Mouse (Mus musculus): ENCODE results near the gene Prpsap1.
A peak's percentile ranks its signal among the peaks of the same experiment; 100 is the strongest.

The Prpsap1 gene

DNA sequence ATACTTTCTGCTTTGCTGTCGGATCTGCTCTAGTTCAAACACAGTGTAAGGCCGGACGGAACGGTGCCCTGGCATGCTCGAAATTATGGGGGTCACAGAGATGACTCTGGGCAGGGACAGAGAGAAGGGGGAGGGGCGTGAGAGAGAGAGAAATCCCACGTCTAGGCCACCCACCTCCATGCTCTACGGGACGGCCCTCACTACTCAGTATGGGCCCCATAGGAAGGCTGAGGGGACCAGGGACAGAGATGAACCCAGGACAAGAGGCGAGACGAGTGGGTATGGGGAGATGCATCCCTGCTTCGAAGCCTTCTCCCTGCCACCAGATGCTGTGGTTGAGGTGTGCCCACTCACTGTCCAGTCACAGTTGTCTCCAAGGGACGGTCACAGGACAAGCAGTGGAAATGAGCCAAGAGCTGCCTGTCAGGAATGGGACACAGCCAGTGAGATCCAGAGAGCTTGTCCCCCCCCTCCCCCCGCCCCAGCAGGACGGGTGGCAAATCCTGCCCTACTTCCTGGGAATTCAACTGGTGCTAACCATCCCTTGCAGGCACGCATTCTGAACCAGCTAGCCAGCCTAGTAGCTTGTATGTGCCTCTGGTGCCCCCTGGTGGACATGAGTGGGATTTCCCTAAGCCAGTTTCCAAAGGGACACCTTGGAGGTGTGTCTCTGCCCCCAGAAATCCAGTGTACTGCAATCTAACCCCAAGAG lies 48.2 kb downstream of the Prpsap1 start:
- DNase-seq (ENCODE audit: extremely low read depth, low read depth, low spot score) = no peak

DNA sequence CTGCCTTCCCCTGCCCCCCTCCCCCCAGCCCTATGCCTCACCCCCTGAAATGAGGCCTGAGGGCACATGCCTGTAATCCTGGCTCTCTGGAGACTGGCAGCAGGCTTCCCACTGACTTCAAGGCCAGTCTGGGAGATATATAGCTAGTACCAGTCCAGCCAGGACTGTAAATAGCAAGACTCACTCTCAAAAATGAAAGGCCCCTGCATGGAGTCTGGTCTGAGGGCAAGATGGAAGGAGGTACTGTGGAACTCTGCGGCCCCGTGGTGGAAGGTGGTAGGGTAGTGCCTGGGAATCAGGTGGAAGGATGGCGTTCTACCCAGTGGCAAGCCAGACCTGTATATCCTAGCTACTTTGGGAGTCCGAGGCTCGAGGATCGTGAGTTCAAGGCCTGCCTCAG lies 50.1 kb downstream of the Prpsap1 start:
- DNase-seq (ENCODE audit: extremely low read depth, low read depth, low spot score) = no peak

- no peak for DNase-seq (ENCODE audit: extremely low read depth, low read depth, low spot score)
These were observed 50.7 kb downstream of the Prpsap1 start for GRCm38 (mm10) chr11:116443311-116443710.

- DNase-seq (ENCODE audit: extremely low read depth, low read depth, low spot score) = no peak
These were observed 51.2 kb downstream of the Prpsap1 start for GRCm38 (mm10) chr11:116442867-116443177.

- no peak for DNase-seq (ENCODE audit: extremely low read depth, low read depth, low spot score)
These were observed 51.7 kb downstream of the Prpsap1 start for GRCm38 (mm10) chr11:116442129-116442866.

- no peak for DNase-seq (ENCODE audit: extremely low read depth, low read depth, low spot score)
These were observed 53.5 kb downstream of the Prpsap1 start for GRCm38 (mm10) chr11:116440408-116441068.

DNA sequence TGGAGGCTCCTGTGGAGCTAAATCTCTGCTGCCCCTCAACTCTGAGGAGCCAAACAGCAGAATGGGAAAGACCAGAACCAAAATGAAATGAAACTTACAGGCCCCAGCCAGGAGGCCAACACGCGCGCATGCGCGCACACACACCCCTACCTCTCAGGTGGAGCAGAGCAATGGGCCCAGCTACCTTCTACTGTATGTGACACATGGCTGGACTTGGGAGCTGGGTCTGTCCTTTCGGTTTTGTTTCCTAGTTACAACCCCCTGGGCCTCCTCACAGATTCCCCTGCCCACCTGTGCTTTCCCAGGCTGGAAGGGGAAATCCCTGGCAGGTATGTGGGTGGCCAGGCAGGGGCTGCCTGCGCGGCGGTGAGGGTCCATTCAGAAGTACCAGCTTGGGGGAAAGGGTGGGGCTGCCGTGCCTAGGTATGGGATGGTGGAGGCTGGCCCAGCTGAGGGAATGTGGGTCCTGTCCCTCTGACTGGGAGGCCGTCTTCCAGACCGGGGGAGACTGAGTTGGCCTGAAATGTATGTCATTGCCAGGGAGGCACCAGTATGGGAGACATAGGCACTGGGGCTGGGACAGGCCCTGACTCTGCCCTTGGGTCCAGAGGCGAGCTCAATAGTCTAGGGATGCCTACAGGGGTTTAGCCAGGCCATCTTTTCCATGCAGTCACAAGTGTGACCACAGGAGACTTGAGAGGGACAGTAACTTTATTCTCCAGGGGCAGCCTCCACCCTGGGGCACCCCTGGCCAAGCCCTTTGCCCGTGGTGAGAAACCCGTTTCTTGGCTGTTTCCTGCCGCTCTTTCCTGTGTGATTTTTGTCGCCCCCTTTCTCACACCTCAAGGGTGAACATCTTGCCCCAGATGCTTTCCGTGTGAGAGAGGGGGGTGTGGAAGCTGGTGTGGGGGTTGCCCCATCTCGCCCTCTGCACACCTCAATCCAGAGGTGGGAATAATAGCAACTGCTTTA lies 54.4 kb downstream of the Prpsap1 start:
- DNase-seq (ENCODE audit: extremely low read depth, low read depth, low spot score) = no peak

GRCm38 (mm10) chr11:116437541-116437940 lies 56.5 kb downstream of the Prpsap1 start:
- DNase-seq (ENCODE audit: extremely low read depth, low read depth, low spot score) = no peak

- no peak for DNase-seq (ENCODE audit: extremely low read depth, low read depth, low spot score)
These were observed 57.2 kb downstream of the Prpsap1 start for GRCm38 (mm10) chr11:116436725-116437331.

GRCm38 (mm10) chr11:116435992-116436724 lies 57.8 kb downstream of the Prpsap1 start:
- DNase-seq (ENCODE audit: extremely low read depth, low read depth, low spot score) = no peak

- DNase-seq (ENCODE audit: extremely low read depth, low read depth, low spot score) = no peak
These were observed 58.8 kb downstream of the Prpsap1 start for GRCm38 (mm10) chr11:116434967-116435752.

DNA sequence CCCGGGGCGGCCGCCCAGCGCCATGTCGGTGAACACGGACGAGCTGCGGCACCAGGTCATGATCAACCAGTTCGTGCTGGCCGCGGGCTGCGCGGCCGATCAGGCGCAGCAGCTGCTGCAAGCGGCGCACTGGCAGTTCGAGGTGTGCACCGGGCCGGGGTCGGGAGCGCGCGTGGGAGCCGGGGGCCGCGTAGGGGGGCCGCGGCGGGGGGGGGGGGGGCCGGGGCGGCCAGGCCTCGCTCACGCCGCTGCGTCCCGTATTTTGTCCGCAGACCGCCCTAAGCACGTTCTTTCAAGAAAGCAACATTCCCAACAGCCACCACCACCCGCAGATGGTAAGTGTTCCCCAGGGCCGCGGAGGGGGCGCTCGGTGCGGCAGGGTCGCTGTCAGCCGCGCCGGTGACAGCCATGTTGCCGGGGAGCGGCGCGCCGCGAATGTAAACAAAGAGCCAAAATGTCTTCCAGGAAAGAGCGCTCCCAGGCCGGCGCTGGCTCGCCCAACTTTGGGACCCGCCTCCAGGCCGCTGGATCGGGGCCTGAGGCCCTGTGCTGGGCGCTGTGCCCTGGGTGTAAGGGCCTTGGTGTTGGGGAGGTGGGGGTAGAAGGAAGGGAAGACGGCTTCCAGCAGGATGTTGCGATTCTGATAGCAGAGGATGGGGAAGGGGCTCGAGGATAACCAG lies 59.6 kb downstream of the Prpsap1 start:
- DNase-seq (ENCODE audit: extremely low read depth, low read depth, low spot score) = no peak

GRCm38 (mm10) chr11:116433356-116434286 lies 60.4 kb downstream of the Prpsap1 start, which contains the start of gene Ubald2:
Gene Ubald2, plus strand, starts transcription at chr11:116434094.
- peak; percentile 99 for DNase-seq (ENCODE audit: extremely low read depth, low read depth, low spot score)

DNA sequence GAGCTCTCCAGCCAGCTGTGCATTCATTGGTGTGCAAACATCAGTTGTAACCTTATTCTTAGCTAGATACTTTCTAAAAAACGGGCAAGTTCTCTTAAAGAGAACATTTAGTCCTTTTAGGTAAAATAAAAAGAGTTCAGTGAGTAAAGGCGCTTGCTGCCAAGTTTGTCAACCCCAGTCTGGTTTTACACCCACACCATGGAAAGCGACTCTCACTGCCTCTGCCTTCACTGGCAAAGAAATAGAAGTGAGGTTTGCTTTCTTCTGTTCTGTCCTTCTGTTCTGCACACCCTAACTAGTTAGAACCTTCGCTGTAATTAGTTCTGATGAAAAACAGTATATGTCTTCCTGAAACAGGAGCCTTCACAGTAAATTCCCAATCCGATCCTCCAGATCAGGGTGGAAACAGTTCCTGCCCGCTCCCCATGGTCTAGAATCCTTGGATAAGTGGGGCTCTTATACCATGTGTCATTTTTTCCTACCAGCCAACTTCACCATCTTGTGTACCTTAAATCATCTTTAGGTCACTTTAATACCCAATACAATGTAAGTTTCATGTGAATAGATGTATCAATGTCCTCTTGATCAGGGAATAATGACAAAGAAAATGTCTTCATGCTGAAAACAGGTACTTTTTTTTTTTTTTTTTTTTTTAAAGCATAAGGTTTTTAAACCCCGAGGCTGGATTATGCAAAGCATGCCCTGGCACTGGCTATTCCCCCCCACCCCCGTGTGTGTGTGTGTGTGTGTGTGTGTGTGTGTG lies 61.2 kb downstream of the Prpsap1 start:
- DNase-seq (ENCODE audit: extremely low read depth, low read depth, low spot score) = no peak

DNA sequence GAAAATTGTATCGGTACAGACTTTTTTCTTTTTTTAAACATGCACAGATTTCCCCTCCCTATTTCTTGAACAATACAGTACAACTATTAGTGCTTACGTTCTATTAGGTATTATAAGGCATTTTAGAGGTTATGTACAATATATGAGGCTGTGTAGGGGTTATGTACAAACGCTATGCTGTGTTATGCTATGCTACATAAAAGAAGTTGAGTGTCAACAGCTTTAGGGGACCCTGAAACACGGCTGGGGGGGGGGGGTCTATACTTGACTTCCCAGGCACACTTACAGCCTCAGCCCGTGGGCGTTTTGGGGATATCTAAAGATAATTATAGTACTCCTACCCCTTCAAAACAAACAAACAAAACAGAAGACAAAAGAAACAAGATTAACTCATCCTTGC lies 61.9 kb downstream of the Prpsap1 start:
- no peak for DNase-seq (ENCODE audit: extremely low read depth, low read depth, low spot score)

GRCm38 (mm10) chr11:116431428-116432077 lies 62.4 kb downstream of the Prpsap1 start:
- DNase-seq (ENCODE audit: extremely low read depth, low read depth, low spot score) = peak; percentile 89
